Mouse (Mus musculus): ENCODE results near the gene Plk3. TPM values are rescaled to one million over a fixed set of nuclear protein-coding genes. Genes with fewer than 3 reads are reported as not detected.

Gene Plk3
- polyA plus RNA-seq, 1 experiment = 23.9 TPM

- no peaks in the 10 kb centered on the region for H3K27me3 ChIP-seq (ENCODE audit: control insufficient read depth, insufficient read depth, low read length)
- TF ChIP-seq CTCF (IDR thresholded peaks at IDR 0.05; ENCODE audit: extremely low read depth, insufficient read length, insufficient replicate concordance, low read depth, low read length) (no peak), POLR2A (IDR thresholded peaks at IDR 0.05; ENCODE audit: low read depth, low read length) (no peak)
- H3K27ac ChIP-seq (ENCODE audit: insufficient read depth, low read depth, low read length) = no peak overlapping the region
- H3K4me1 ChIP-seq (ENCODE audit: control insufficient read depth, insufficient read depth, insufficient read length, low read length) = peaks cover 8% of the 10 kb centered on the region; the same call in 1 of the 2 replicates
- WGBS = 96% methylated on average over 6 of the region's 6 CpGs
- H3K4me3 ChIP-seq (ENCODE audit: low read depth, low read length) = no peak overlapping the region
- no peaks in the 10 kb centered on the region for H3K36me3 ChIP-seq (ENCODE audit: control insufficient read depth, insufficient read depth, low read length)
Measured at GRCm38 (mm10) chr4:117108524-117108849, 25.3 kb downstream of the Plk3 start.

- Histone ChIP-seq H3K4me1 (ENCODE audit: control insufficient read depth, insufficient read depth, insufficient read length, low read length) (peaks cover 8% of the 10 kb centered on the region; the same call in 1 of the 2 replicates), H3K27me3 (ENCODE audit: control insufficient read depth, insufficient read depth, low read length) (no peaks in the 10 kb centered on the region), H3K4me3 (ENCODE audit: low read depth, low read length) (no peak overlapping the region), H3K36me3 (ENCODE audit: control insufficient read depth, insufficient read depth, low read length) (no peaks in the 10 kb centered on the region), H3K27ac (ENCODE audit: insufficient read depth, low read depth, low read length) (no peak overlapping the region)
- TF ChIP-seq CTCF (IDR thresholded peaks at IDR 0.05; ENCODE audit: extremely low read depth, insufficient read length, insufficient replicate concordance, low read depth, low read length) (no peak), POLR2A (IDR thresholded peaks at IDR 0.05; ENCODE audit: low read depth, low read length) (no peak)
- 90% methylated on average over 18 of the region's 18 CpGs for WGBS
Measured at GRCm38 (mm10) chr4:117107813-117108523, 25.8 kb downstream of the Plk3 start.

- TF ChIP-seq POLR2A (IDR thresholded peaks at IDR 0.05; ENCODE audit: low read depth, low read length) = no peak
- TF ChIP-seq CTCF (IDR thresholded peaks at IDR 0.05; ENCODE audit: extremely low read depth, insufficient read length, insufficient replicate concordance, low read depth, low read length) = no peak
- Histone ChIP-seq H3K27ac (ENCODE audit: insufficient read depth, low read depth, low read length) (no peak overlapping the region), H3K27me3 (ENCODE audit: control insufficient read depth, insufficient read depth, low read length) (no peaks in the 10 kb centered on the region), H3K4me3 (ENCODE audit: low read depth, low read length) (no peak overlapping the region), H3K4me1 (ENCODE audit: control insufficient read depth, insufficient read depth, insufficient read length, low read length) (peaks cover 8% of the 10 kb centered on the region; the same call in 1 of the 2 replicates), H3K36me3 (ENCODE audit: control insufficient read depth, insufficient read depth, low read length) (no peaks in the 10 kb centered on the region)
- 39% methylated on average over 10 of the region's 10 CpGs for WGBS
Measured at GRCm38 (mm10) chr4:117105127-117105526, 28.6 kb downstream of the Plk3 start.

GRCm38 (mm10) chr4:117104672-117105071, 29.1 kb downstream of the Plk3 start:
- Histone ChIP-seq H3K4me1 (ENCODE audit: control insufficient read depth, insufficient read depth, insufficient read length, low read length) (peaks cover 7% of the 10 kb centered on the region; the same call in 1 of the 2 replicates), H3K27me3 (ENCODE audit: control insufficient read depth, insufficient read depth, low read length) (no peaks in the 10 kb centered on the region), H3K4me3 (ENCODE audit: low read depth, low read length) (no peak overlapping the region), H3K36me3 (ENCODE audit: control insufficient read depth, insufficient read depth, low read length) (no peaks in the 10 kb centered on the region), H3K27ac (ENCODE audit: insufficient read depth, low read depth, low read length) (no peak overlapping the region)
- WGBS = 74% methylated on average over 10 of the region's 10 CpGs
- TF ChIP-seq CTCF (IDR thresholded peaks at IDR 0.05; ENCODE audit: extremely low read depth, insufficient read length, insufficient replicate concordance, low read depth, low read length) (no peak), POLR2A (IDR thresholded peaks at IDR 0.05; ENCODE audit: low read depth, low read length) (no peak)

GRCm38 (mm10) chr4:117101218-117101617, 32.5 kb downstream of the Plk3 start:
- H3K27me3 ChIP-seq (ENCODE audit: control insufficient read depth, insufficient read depth, low read length) = peaks cover 8% of the 10 kb centered on the region
- H3K27ac ChIP-seq (ENCODE audit: insufficient read depth, low read depth, low read length) = no peak overlapping the region
- H3K36me3 ChIP-seq (ENCODE audit: control insufficient read depth, insufficient read depth, low read length) = no peaks in the 10 kb centered on the region
- H3K4me1 ChIP-seq (ENCODE audit: control insufficient read depth, insufficient read depth, insufficient read length, low read length) = peaks cover 3% of the 10 kb centered on the region; the same call in 1 of the 2 replicates
- WGBS = 50% methylated on average over 7 of the region's 7 CpGs
- TF ChIP-seq POLR2A (IDR thresholded peaks at IDR 0.05; ENCODE audit: low read depth, low read length) (no peak), CTCF (IDR thresholded peaks at IDR 0.05; ENCODE audit: extremely low read depth, insufficient read length, insufficient replicate concordance, low read depth, low read length) (peak; percentile 28; the same call in 1 of the 2 replicates)
- H3K4me3 ChIP-seq (ENCODE audit: low read depth, low read length) = no peak overlapping the region

- peaks cover 4% of the 10 kb centered on the region; the same call in 1 of the 2 replicates for H3K4me1 ChIP-seq (ENCODE audit: control insufficient read depth, insufficient read depth, insufficient read length, low read length)
- 68% methylated on average over 4 of the region's 4 CpGs for WGBS
- TF ChIP-seq POLR2A (IDR thresholded peaks at IDR 0.05; ENCODE audit: low read depth, low read length) = no peak
- H3K27me3 ChIP-seq (ENCODE audit: control insufficient read depth, insufficient read depth, low read length) = peaks cover 16% of the 10 kb centered on the region
- no peak overlapping the region for H3K27ac ChIP-seq (ENCODE audit: insufficient read depth, low read depth, low read length)
- H3K36me3 ChIP-seq (ENCODE audit: control insufficient read depth, insufficient read depth, low read length) = no peaks in the 10 kb centered on the region
- no peak overlapping the region for H3K4me3 ChIP-seq (ENCODE audit: low read depth, low read length)
Measured at GRCm38 (mm10) chr4:117100036-117100435, 33.7 kb downstream of the Plk3 start.

- 67% methylated on average over 2 of the region's 2 CpGs for WGBS
- peaks cover 16% of the 10 kb centered on the region for H3K27me3 ChIP-seq (ENCODE audit: control insufficient read depth, insufficient read depth, low read length)
- peaks cover 4% of the 10 kb centered on the region; the same call in 1 of the 2 replicates for H3K4me1 ChIP-seq (ENCODE audit: control insufficient read depth, insufficient read depth, insufficient read length, low read length)
- no peak overlapping the region for H3K4me3 ChIP-seq (ENCODE audit: low read depth, low read length)
- TF ChIP-seq POLR2A (IDR thresholded peaks at IDR 0.05; ENCODE audit: low read depth, low read length) (no peak), CTCF (IDR thresholded peaks at IDR 0.05; ENCODE audit: extremely low read depth, insufficient read length, insufficient replicate concordance, low read depth, low read length) (no peak)
- H3K36me3 ChIP-seq (ENCODE audit: control insufficient read depth, insufficient read depth, low read length) = no peaks in the 10 kb centered on the region
- H3K27ac ChIP-seq (ENCODE audit: insufficient read depth, low read depth, low read length) = no peak overlapping the region; the same call in 1 of the 2 replicates
Measured at GRCm38 (mm10) chr4:117098764-117099036, 35.1 kb downstream of the Plk3 start.
